Comparison of ENCODE assay signal across 8 mouse cellular contexts in the genomic region with DNA sequence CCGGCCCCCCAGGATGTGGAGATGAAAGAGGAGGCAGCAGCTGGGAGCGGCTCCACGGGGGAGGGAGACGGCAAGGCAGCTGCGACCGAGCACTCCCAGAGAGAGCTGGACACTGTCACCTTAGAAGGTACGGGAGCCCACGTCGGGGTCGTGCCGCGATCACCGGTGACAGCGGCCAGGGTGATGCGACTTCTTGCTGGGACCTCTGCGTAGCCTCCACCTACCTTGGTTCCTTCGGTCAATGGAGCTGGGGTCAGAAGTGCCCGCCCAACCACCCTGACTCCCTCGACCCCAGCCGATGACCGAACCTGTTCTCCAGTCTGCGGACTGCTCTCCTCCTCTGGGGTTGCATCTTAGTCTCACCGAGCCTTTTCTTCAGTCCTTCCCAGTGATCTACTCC. TPM values are rescaled to one million over a fixed set of nuclear protein-coding genes. Genes with fewer than 3 reads are reported as not detected.
DNase-seq lines count a peak whose midpoint lies in the region; ATAC-seq and TF ChIP-seq lines count a peak whose summit lies in the region.

No protein-coding gene starts in this region.

- peak overlapping the region; percentile 100 for H3K9ac ChIP-seq in kidney, embryonic 15.5 days
- H3K9ac ChIP-seq in hindbrain, embryonic 14.5 days = peak overlapping the region; percentile 92
- H3K9ac ChIP-seq in midbrain, postnatal 0 days (replicated peaks; ENCODE audit: low read length, poor library complexity, severe bottlenecking) = peak overlapping the region; percentile 99

- peak overlapping the region; percentile 81 for H3K27ac ChIP-seq in kidney, embryonic 15.5 days
- H3K27ac ChIP-seq in hindbrain, embryonic 14.5 days = peak overlapping the region; percentile 33; the same call in 1 of the 2 replicates
- peak overlapping the region; percentile 80 for H3K27ac ChIP-seq in midbrain, postnatal 0 days (ENCODE audit: low read depth, low read length)

- 0% methylated on average over 23 of the region's 23 CpGs for WGBS in kidney, embryonic 15.5 days
- WGBS in hindbrain, embryonic 14.5 days = 0% methylated on average over 23 of the region's 23 CpGs
- WGBS in midbrain, postnatal 0 days = 0% methylated on average over 23 of the region's 23 CpGs

- TF ChIP-seq CTCF in midbrain, postnatal 0 days (IDR thresholded peaks at IDR 0.05) = no peak

- H3K4me3 ChIP-seq in kidney, embryonic 15.5 days (replicated peaks) = peak overlapping the region; percentile 99
- H3K4me3 ChIP-seq in hindbrain, embryonic 14.5 days (replicated peaks; ENCODE audit: low read length) = peak overlapping the region; percentile 73
- H3K4me3 ChIP-seq in midbrain, postnatal 0 days (ENCODE audit: low read depth, low read length) = peak overlapping the region; percentile 99

- H3K4me1 ChIP-seq in kidney, embryonic 15.5 days = peaks cover 27% of the 10 kb centered on the region
- peaks cover 10% of the 10 kb centered on the region; the same call in 1 of the 2 replicates for H3K4me1 ChIP-seq in hindbrain, embryonic 14.5 days (replicated peaks; ENCODE audit: control insufficient read depth, insufficient read depth, low read length)
- 0 out of 2 replicates have a peak, but pooled peaks cover 5% of the 10 kb centered on the region for H3K4me1 ChIP-seq in midbrain, postnatal 0 days (ENCODE audit: insufficient read depth, low read length)

- no peak for DNase-seq in kidney, adult 9 months
- peak; percentile 27 for DNase-seq in c-Kit-negative CD71-positive TER-119-positive erythroid progenitor cells, embryonic 14.5 days (ENCODE audit: low read depth, low spot score)
- no peak for DNase-seq in hindbrain, embryonic 14.5 days (ENCODE audit: low spot score)
- no peak for DNase-seq in midbrain, postnatal 0 days (ENCODE audit: low spot score)
- DNase-seq in thymus, adult 18-20 months = no peak
- no peak for DNase-seq in urinary bladder, postnatal 36 days (ENCODE audit: low spot score in 2 of 2)
- no peak for DNase-seq in frontal cortex, postnatal 10 days (ENCODE audit: low spot score in 2 of 2)

- ATAC-seq in kidney, embryonic 15.5 days (replicated peaks; ENCODE audit: low FRiP score) = peak; percentile 33
- ATAC-seq in hindbrain, embryonic 14.5 days (ENCODE audit: low FRiP score) = peak; percentile 7; the same call in 1 of the 2 replicates
- ATAC-seq in midbrain, postnatal 0 days (ENCODE audit: low FRiP score) = peak; percentile 12; the same call in 1 of the 2 replicates

- no peaks in the 10 kb centered on the region for H3K27me3 ChIP-seq in kidney, embryonic 15.5 days
- H3K27me3 ChIP-seq in hindbrain, embryonic 14.5 days (ENCODE audit: control insufficient read depth, insufficient read depth, low read length) = no peaks in the 10 kb centered on the region
- no peaks in the 10 kb centered on the region for H3K27me3 ChIP-seq in midbrain, postnatal 0 days (ENCODE audit: insufficient read depth, low read length)

- no peaks in the 10 kb centered on the region for H3K9me3 ChIP-seq in kidney, embryonic 15.5 days (replicated peaks)
- H3K9me3 ChIP-seq in hindbrain, embryonic 14.5 days (ENCODE audit: control insufficient read depth, low read length) = no peaks in the 10 kb centered on the region
- H3K9me3 ChIP-seq in midbrain, postnatal 0 days (ENCODE audit: low read length) = no peaks in the 10 kb centered on the region

- peaks cover 36% of the 10 kb centered on the region for H3K36me3 ChIP-seq in kidney, embryonic 15.5 days
- H3K36me3 ChIP-seq in hindbrain, embryonic 14.5 days (replicated peaks; ENCODE audit: control insufficient read depth, insufficient read depth) = peaks cover 28% of the 10 kb centered on the region
- H3K36me3 ChIP-seq in midbrain, postnatal 0 days (ENCODE audit: insufficient read depth, low read length) = peaks cover 18% of the 10 kb centered on the region

- H3K4me2 ChIP-seq in kidney, embryonic 15.5 days = peak overlapping the region; percentile 69
- peak overlapping the region; percentile 86 for H3K4me2 ChIP-seq in hindbrain, embryonic 14.5 days (replicated peaks)
- peak overlapping the region; percentile 84 for H3K4me2 ChIP-seq in midbrain, postnatal 0 days (ENCODE audit: low read depth, low read length, poor library complexity, severe bottlenecking)

RNA-seq across cellular contexts. Expression of gene Psmd3, which starts 0.5 kb away (rescaled TPM):
- polyA plus RNA-seq in kidney, embryonic 15.5 days (2015; fragmentation: Nextera tagmentation; extraction: Ambion mirVana) = 262 and 280 TPM in 2 replicates
- 130 and 141 TPM in 2 replicates for polyA plus RNA-seq in hindbrain, embryonic 14.5 days (2014; fragmentation: Nextera tagmentation; extraction: Ambion mirVana)
- total RNA-seq in midbrain, postnatal 0 days (2014; rRNA removed) = 114 and 129 TPM in 2 replicates
- 182 and 183 TPM in 2 replicates for polyA plus RNA-seq in midbrain, postnatal 0 days (2015; fragmentation: Nextera tagmentation; extraction: Ambion mirVana)

RNA-seq across cellular contexts. Expression of gene Csf3, which starts 18.3 kb away (rescaled TPM):
- polyA plus RNA-seq in kidney, embryonic 15.5 days (2015; fragmentation: Nextera tagmentation; extraction: Ambion mirVana) = 0.23 TPM in 1 of 2 replicates, not detected in the other
- not detected in 2 replicates for polyA plus RNA-seq in hindbrain, embryonic 14.5 days (2014; fragmentation: Nextera tagmentation; extraction: Ambion mirVana)
- total RNA-seq in midbrain, postnatal 0 days (2014; rRNA removed) = not detected in 2 replicates
- polyA plus RNA-seq in midbrain, postnatal 0 days (2015; fragmentation: Nextera tagmentation; extraction: Ambion mirVana) = not detected in 2 replicates

RNA-seq across cellular contexts. Expression of gene Gsdma, which starts 18.7 kb away (rescaled TPM):
- 0.06 and 0.13 TPM in 2 replicates for polyA plus RNA-seq in kidney, embryonic 15.5 days (2015; fragmentation: Nextera tagmentation; extraction: Ambion mirVana)
- polyA plus RNA-seq in hindbrain, embryonic 14.5 days (2014; fragmentation: Nextera tagmentation; extraction: Ambion mirVana) = not detected in 2 replicates
- 0.05 TPM in 1 of 2 replicates, not detected in the other for total RNA-seq in midbrain, postnatal 0 days (2014; rRNA removed)
- polyA plus RNA-seq in midbrain, postnatal 0 days (2015; fragmentation: Nextera tagmentation; extraction: Ambion mirVana) = 0.11 TPM in 1 of 2 replicates, not detected in the other

RNA-seq across cellular contexts. Expression of gene Gsdma2, which starts 36.3 kb away (rescaled TPM):
- polyA plus RNA-seq in kidney, embryonic 15.5 days (2015; fragmentation: Nextera tagmentation; extraction: Ambion mirVana) = not detected in 2 replicates
- not detected in 2 replicates for polyA plus RNA-seq in hindbrain, embryonic 14.5 days (2014; fragmentation: Nextera tagmentation; extraction: Ambion mirVana)
- not detected in 2 replicates for total RNA-seq in midbrain, postnatal 0 days (2014; rRNA removed)
- polyA plus RNA-seq in midbrain, postnatal 0 days (2015; fragmentation: Nextera tagmentation; extraction: Ambion mirVana) = 0.12 and 0.15 TPM in 2 replicates

RNA-seq across cellular contexts. Expression of gene Med24, which starts 46.4 kb away (rescaled TPM):
- 58.2 and 64.7 TPM in 2 replicates for polyA plus RNA-seq in kidney, embryonic 15.5 days (2015; fragmentation: Nextera tagmentation; extraction: Ambion mirVana)
- 58.4 and 62.7 TPM in 2 replicates for polyA plus RNA-seq in hindbrain, embryonic 14.5 days (2014; fragmentation: Nextera tagmentation; extraction: Ambion mirVana)
- total RNA-seq in midbrain, postnatal 0 days (2014; rRNA removed) = 66.6 and 81.2 TPM in 2 replicates
- polyA plus RNA-seq in midbrain, postnatal 0 days (2015; fragmentation: Nextera tagmentation; extraction: Ambion mirVana) = 52.2 and 59.8 TPM in 2 replicates
